Mouse (Mus musculus) spleen, postnatal 4 days (tissue): ENCODE measurements around the gene Tas2r143.

ENCODE experiments used
- DNase-seq, 2 experiments: peaks; one replicate each; pipeline ENCODE4 v3.0.0; 2022; ENCODE audit warnings: low spot score in 2 of 2

The Tas2r143 gene

GRCm38 (mm10) chr6:42397041-42397657, 2.9 kb upstream of the Tas2r143 start:
- DNase-seq = no peak

- DNase-seq = no peak
These were observed 1.8 kb upstream of the Tas2r143 start for GRCm38 (mm10) chr6:42398285-42398684.

GRCm38 (mm10) chr6:42398998-42399397, 1.0 kb upstream of the Tas2r143 start:
- DNase-seq = no peak

- DNase-seq = no peak
These were observed 5.1 kb downstream of the Tas2r143 start, which contains the start of gene Tas2r135 for GRCm38 (mm10) chr6:42405134-42405533. Gene Tas2r135, plus strand, starts transcription at chr6:42405434.

GRCm38 (mm10) chr6:42419443-42419842, 19.4 kb downstream of the Tas2r143 start:
- DNase-seq = peak in 1 of 2 experiments; percentile 2

- DNase-seq = peak in 1 of 2 experiments; percentile 19
These were observed 21.4 kb downstream of the Tas2r143 start for GRCm38 (mm10) chr6:42421439-42421838.

GRCm38 (mm10) chr6:42424472-42424871, 24.4 kb downstream of the Tas2r143 start:
- DNase-seq = peak in 1 of 2 experiments; percentile 7

GRCm38 (mm10) chr6:42426337-42426736, 26.3 kb downstream of the Tas2r143 start:
- no peak for DNase-seq

- no peak for DNase-seq
These were observed 33.5 kb downstream of the Tas2r143 start for GRCm38 (mm10) chr6:42433554-42433953.

- no peak for DNase-seq
These were observed 34.4 kb downstream of the Tas2r143 start, which contains the start of gene Tas2r126 for GRCm38 (mm10) chr6:42434446-42434845. Gene Tas2r126, plus strand, starts transcription at chr6:42434535.

GRCm38 (mm10) chr6:42435490-42435889, 35.5 kb downstream of the Tas2r143 start:
- DNase-seq = no peak

- no peak for DNase-seq
These were observed 41.4 kb downstream of the Tas2r143 start for GRCm38 (mm10) chr6:42441395-42441794.

GRCm38 (mm10) chr6:42444491-42444890, 44.5 kb downstream of the Tas2r143 start:
- DNase-seq = no peak

- no peak for DNase-seq
These were observed 47.3 kb downstream of the Tas2r143 start for GRCm38 (mm10) chr6:42447381-42447780.
